Mouse (Mus musculus): ENCODE measurements around the gene Baz1b.

Gene Baz1b

GRCm38 (mm10) chr5:135274663-135275396 lies 87.8 kb downstream of the Baz1b start:
- DNase-seq (ENCODE audit: low spot score) = no peak

- no peak for DNase-seq (ENCODE audit: low spot score)
These were observed 89.5 kb downstream of the Baz1b start for GRCm38 (mm10) chr5:135276597-135276996.

- DNase-seq (ENCODE audit: low spot score) = no peak
These were observed 93.2 kb downstream of the Baz1b start for GRCm38 (mm10) chr5:135280226-135280625.

- DNase-seq (ENCODE audit: low spot score) = no peak
These were observed 98.1 kb downstream of the Baz1b start for GRCm38 (mm10) chr5:135285211-135285610.

GRCm38 (mm10) chr5:135286185-135286584 lies 99.1 kb downstream of the Baz1b start:
- DNase-seq (ENCODE audit: low spot score) = peak; percentile 71

GRCm38 (mm10) chr5:135286926-135287325 lies 99.9 kb downstream of the Baz1b start:
- DNase-seq (ENCODE audit: low spot score) = no peak

- DNase-seq (ENCODE audit: low spot score) = no peak
These were observed 103.6 kb downstream of the Baz1b start for GRCm38 (mm10) chr5:135290703-135291102.

- no peak for DNase-seq (ENCODE audit: low spot score)
These were observed 104.1 kb downstream of the Baz1b start for GRCm38 (mm10) chr5:135291193-135291592.

GRCm38 (mm10) chr5:135292001-135292400 lies 104.9 kb downstream of the Baz1b start:
- DNase-seq (ENCODE audit: low spot score) = no peak
